Mouse (Mus musculus) intestine, embryonic 15.5 days (tissue): ENCODE results near the gene Map3k3. TPM values are rescaled to one million over a fixed set of nuclear protein-coding genes. Genes with fewer than 3 reads are reported as not detected.
A peak's percentile ranks its signal among the peaks of the same experiment; 100 is the strongest.

Experiments used
- ATAC-seq: fragments of 200-750 bp; cut with Nextera tagmentation; 2 replicates; pipeline ENCODE4 v1.8.0; 2017; ENCODE audit warnings: moderate TSS enrichment, moderate library complexity
- H3K27ac ChIP-seq: fragments of 300-500 bp; sonication (generic); 2 replicates; pipeline ENCODE4 v1.5.1; 2015; ENCODE audit warnings: mild to moderate bottlenecking, inconsistent platforms
- H3K27me3 ChIP-seq: fragments of 300-500 bp; sonication (generic); replicated peaks from 2 replicates; pipeline ENCODE4 v1.6.1; 2015; ENCODE audit warnings: inconsistent platforms
- H3K36me3 ChIP-seq: fragments of 300-500 bp; sonication (generic); 2 replicates; pipeline ENCODE4 v1.6.1; 2015; ENCODE audit warnings: inconsistent platforms
- H3K4me1 ChIP-seq: fragments of 300-500 bp; sonication (generic); replicated peaks from 2 replicates; pipeline ENCODE4 v1.6.1; 2015; ENCODE audit warnings: inconsistent platforms
- H3K4me2 ChIP-seq: fragments of 300-500 bp; sonication (generic); replicated peaks from 2 replicates; pipeline ENCODE4 v1.6.1; 2015; ENCODE audit warnings: mild to moderate bottlenecking, inconsistent platforms
- H3K4me3 ChIP-seq: fragments of 300-500 bp; sonication (generic); replicated peaks from 2 replicates; pipeline ENCODE4 v1.5.1; 2015; ENCODE audit warnings: inconsistent platforms
- H3K9ac ChIP-seq: fragments of 300-500 bp; sonication (generic); 2 replicates; pipeline ENCODE4 v1.6.1; 2015; ENCODE audit warnings: inconsistent platforms
- H3K9me3 ChIP-seq: fragments of 300-500 bp; sonication (generic); 2 replicates; pipeline ENCODE4 v1.6.1; 2016; ENCODE audit warnings: inconsistent platforms
- WGBS: fragments of 180-500 bp; shearing (Covaris S2); methylation state at CpG from one replicate; pipeline ENCODE4 v1.1.7; 2015; 5-methylcytosine and 5-hydroxymethylcytosine counted together
- polyA plus RNA-seq: library from polyadenylated mRNA; unstranded; fragments of >200 nt; fragmentation: Nextera tagmentation; extraction: Ambion mirVana; gene quantifications from 2 replicates; pipeline ENCODE4 v1.2.1, GENCODE M21; 2015

The Map3k3 gene
- polyA plus RNA-seq, 1 experiment from 2014 or later, result 14.2 TPM

DNA sequence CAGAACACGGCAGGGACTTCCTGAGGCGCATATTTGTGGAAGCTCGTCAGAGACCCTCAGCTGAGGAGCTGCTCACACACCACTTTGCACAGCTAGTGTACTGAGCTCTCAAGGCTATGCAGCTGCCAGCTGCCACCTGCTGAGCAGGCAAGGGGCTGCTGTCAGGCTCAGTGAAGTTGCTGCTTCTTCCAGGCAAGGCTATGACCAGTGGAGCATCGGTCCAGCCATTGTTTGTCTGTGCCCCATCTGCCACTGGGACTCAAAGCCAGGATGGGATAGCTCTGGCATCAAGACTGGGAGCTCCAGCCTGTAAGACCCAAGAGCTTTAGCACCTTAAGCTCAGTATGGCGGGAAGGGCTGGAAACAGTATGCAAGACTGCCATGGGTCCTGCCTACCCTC is 69.7 kb downstream of the Map3k3 start:
- Histone ChIP-seq H3K4me1 (peaks cover 17% of the 10 kb centered on the region), H3K27ac (no peak overlapping the region), H3K36me3 (peaks cover 48% of the 10 kb centered on the region), H3K9me3 (no peaks in the 10 kb centered on the region), H3K4me2 (no peak overlapping the region), H3K4me3 (no peak overlapping the region), H3K9ac (no peak overlapping the region), H3K27me3 (no peaks in the 10 kb centered on the region)
- ATAC-seq, result no peak
- WGBS, result 78% methylated on average over 5 of the region's 5 CpGs

DNA sequence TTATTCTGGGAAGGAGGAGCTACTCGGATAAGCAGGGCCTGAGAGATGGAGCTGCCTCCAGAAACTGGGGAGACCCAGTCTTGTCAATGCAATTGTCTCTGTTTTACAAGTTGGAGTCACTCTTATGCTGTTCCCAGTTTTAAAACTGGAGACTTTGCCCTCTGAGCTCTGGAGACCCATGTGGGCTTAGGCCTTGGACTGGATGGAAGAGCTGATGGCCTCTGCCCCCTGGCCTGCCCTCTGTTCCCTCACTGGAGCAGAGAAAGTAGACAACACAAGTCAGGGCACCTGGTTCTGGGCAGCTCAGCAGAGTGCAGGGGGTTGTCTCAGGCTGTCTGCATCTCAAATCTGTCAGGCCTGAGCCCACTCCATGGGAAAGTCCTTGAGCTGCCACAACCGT is 70.4 kb downstream of the Map3k3 start:
- Histone ChIP-seq H3K4me2 (no peak overlapping the region), H3K36me3 (peaks cover 41% of the 10 kb centered on the region), H3K27ac (no peak overlapping the region), H3K27me3 (no peaks in the 10 kb centered on the region), H3K4me3 (no peak overlapping the region), H3K9ac (no peak overlapping the region), H3K4me1 (peaks cover 23% of the 10 kb centered on the region), H3K9me3 (no peaks in the 10 kb centered on the region)
- 68% methylated on average over 2 of the region's 2 CpGs for WGBS
- ATAC-seq, result no peak

GRCm38 (mm10) chr11:106155761-106156160 is 71.3 kb downstream of the Map3k3 start:
- WGBS, result 58% methylated on average over 3 of the region's 3 CpGs

GRCm38 (mm10) chr11:106156257-106156656 is 71.8 kb downstream of the Map3k3 start:
- no peak for ATAC-seq

More at GRCm38 (mm10) chr11:106155761-106156160, 71.3 kb downstream of the Map3k3 start:
- peaks cover 25% of the 10 kb centered on the region for H3K4me1 ChIP-seq
- H3K36me3 ChIP-seq, result peaks cover 33% of the 10 kb centered on the region
- no peak for ATAC-seq
- no peaks in the 10 kb centered on the region for H3K27me3 ChIP-seq
- no peak overlapping the region for H3K4me3 ChIP-seq
- H3K9ac ChIP-seq, result no peak overlapping the region
- H3K4me2 ChIP-seq, result no peak overlapping the region
- no peaks in the 10 kb centered on the region for H3K9me3 ChIP-seq
- H3K27ac ChIP-seq, result no peak overlapping the region

GRCm38 (mm10) chr11:106157154-106157553 is 72.7 kb downstream of the Map3k3 start:
- WGBS, result 79% methylated on average over 7 of the region's 7 CpGs
- H3K36me3 ChIP-seq, result peaks cover 21% of the 10 kb centered on the region
- H3K9ac ChIP-seq, result no peak overlapping the region
- H3K27me3 ChIP-seq, result no peaks in the 10 kb centered on the region
- no peak overlapping the region for H3K4me3 ChIP-seq
- no peak overlapping the region for H3K27ac ChIP-seq
- no peaks in the 10 kb centered on the region for H3K9me3 ChIP-seq
- peaks cover 31% of the 10 kb centered on the region for H3K4me1 ChIP-seq
- ATAC-seq, result no peak
- no peak overlapping the region for H3K4me2 ChIP-seq

More at GRCm38 (mm10) chr11:106156257-106156656, 71.8 kb downstream of the Map3k3 start:
- H3K27me3 ChIP-seq, result no peaks in the 10 kb centered on the region
- no peak overlapping the region for H3K27ac ChIP-seq
- WGBS, result 79% methylated on average over 1 of the region's 1 CpGs
- H3K4me2 ChIP-seq, result no peak overlapping the region
- peaks cover 29% of the 10 kb centered on the region for H3K36me3 ChIP-seq
- no peaks in the 10 kb centered on the region for H3K9me3 ChIP-seq
- H3K4me3 ChIP-seq, result no peak overlapping the region
- H3K4me1 ChIP-seq, result peaks cover 30% of the 10 kb centered on the region
- no peak overlapping the region for H3K9ac ChIP-seq

- no peaks in the 10 kb centered on the region for H3K9me3 ChIP-seq
- H3K9ac ChIP-seq, result 0 out of 2 replicates have a peak overlapping the region, but pooled peaks have one; percentile 89
- no peak for ATAC-seq
- peaks cover 31% of the 10 kb centered on the region for H3K4me1 ChIP-seq
- 0 out of 2 replicates have a peak overlapping the region, but pooled peaks have one; percentile 92 for H3K27ac ChIP-seq
- H3K27me3 ChIP-seq, result no peaks in the 10 kb centered on the region
- H3K4me3 ChIP-seq, result peak overlapping the region; percentile 80; the same call in 1 of the 2 replicates
- peaks cover 20% of the 10 kb centered on the region for H3K36me3 ChIP-seq
- 58% methylated on average over 14 of the region's 14 CpGs for WGBS
- peak overlapping the region; percentile 92 for H3K4me2 ChIP-seq
Measured at GRCm38 (mm10) chr11:106158081-106158929, 73.9 kb downstream of the Map3k3 start.

- H3K9me3 ChIP-seq, result no peaks in the 10 kb centered on the region
- WGBS, result 28% methylated on average over 9 of the region's 9 CpGs
- H3K9ac ChIP-seq, result peak overlapping the region; percentile 89
- H3K4me2 ChIP-seq, result peak overlapping the region; percentile 92
- 0 out of 2 replicates have a peak, but pooled peaks have one; percentile 2 for ATAC-seq
- peak overlapping the region; percentile 92; the same call in 1 of the 2 replicates for H3K27ac ChIP-seq
- peaks cover 31% of the 10 kb centered on the region for H3K4me1 ChIP-seq
- no peaks in the 10 kb centered on the region for H3K27me3 ChIP-seq
- H3K4me3 ChIP-seq, result peak overlapping the region; percentile 80
- H3K36me3 ChIP-seq, result peaks cover 18% of the 10 kb centered on the region
Measured at GRCm38 (mm10) chr11:106158930-106159215, 74.5 kb downstream of the Map3k3 start.

DNA sequence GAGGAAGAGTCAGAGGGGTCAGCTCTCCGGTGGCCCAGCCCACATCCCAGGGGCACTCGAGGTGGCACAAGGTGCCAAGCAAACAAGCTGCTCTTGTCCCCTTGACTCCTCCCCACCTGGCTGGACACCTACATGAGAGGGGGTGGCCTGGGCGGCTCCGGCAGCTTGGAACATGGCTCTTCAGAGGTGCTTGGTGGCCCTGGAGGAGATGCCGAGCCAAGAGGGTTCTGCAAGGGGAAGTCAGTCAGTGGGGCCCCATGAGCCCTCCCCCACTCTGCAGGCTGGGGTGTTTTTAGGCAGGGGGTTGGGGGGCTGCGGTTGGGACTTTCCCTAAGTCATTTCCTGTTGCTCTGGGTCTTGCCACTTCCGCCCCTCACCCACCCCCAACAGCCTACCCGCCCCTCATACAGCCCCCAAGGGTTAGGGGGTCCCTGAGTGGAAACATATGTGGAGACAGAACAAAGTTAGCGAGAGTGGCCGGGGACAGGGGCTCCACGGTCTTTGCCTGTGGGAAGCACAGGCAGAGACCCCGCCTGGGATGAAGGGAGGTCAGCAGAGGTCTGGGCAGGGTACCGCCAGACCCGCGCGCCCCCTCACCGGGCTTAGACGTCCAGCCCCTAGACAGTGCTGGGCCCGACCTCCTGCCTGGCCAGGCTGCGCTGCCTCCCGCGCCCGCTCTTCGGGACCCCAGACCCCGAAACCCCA is 75.0 kb downstream of the Map3k3 start:
- peak; percentile 48 for ATAC-seq

GRCm38 (mm10) chr11:106159921-106160840 is 75.8 kb downstream of the Map3k3 start:
- H3K9me3 ChIP-seq, result no peaks in the 10 kb centered on the region
- no peaks in the 10 kb centered on the region for H3K27me3 ChIP-seq
- H3K9ac ChIP-seq, result peak overlapping the region; percentile 89
- H3K4me2 ChIP-seq, result peak overlapping the region; percentile 92
- 0 out of 2 replicates have a peak, but pooled peaks cover 9% of the 10 kb centered on the region for H3K36me3 ChIP-seq
- under 1% methylated on average over 89 of the region's 106 CpGs for WGBS
- peak overlapping the region; percentile 92 for H3K27ac ChIP-seq
- H3K4me3 ChIP-seq, result peak overlapping the region; percentile 80
- H3K4me1 ChIP-seq, result peaks cover 31% of the 10 kb centered on the region
- ATAC-seq, result peak; percentile 81

More for the DNA sequence above, 75.0 kb downstream of the Map3k3 start:
- Histone ChIP-seq H3K4me1 (peaks cover 31% of the 10 kb centered on the region), H3K4me3 (peak overlapping the region; percentile 80), H3K27me3 (no peaks in the 10 kb centered on the region), H3K4me2 (peak overlapping the region; percentile 92), H3K9me3 (no peaks in the 10 kb centered on the region), H3K36me3 (peaks cover 13% of the 10 kb centered on the region; the same call in 1 of the 2 replicates), H3K9ac (peak overlapping the region; percentile 89), H3K27ac (peak overlapping the region; percentile 92)
- WGBS, result 2% methylated on average over 25 of the region's 25 CpGs

- peak within 1 kb of the TSS; percentile 80 for H3K4me3 ChIP-seq
- H3K27ac ChIP-seq, result peak within 1 kb of the TSS; percentile 92
- peaks cover 31% of the 10 kb centered on the region for H3K4me1 ChIP-seq
- peak; percentile 39 for ATAC-seq
- WGBS, result 34% methylated on average over 22 of the region's 22 CpGs
- H3K4me2 ChIP-seq, result peak within 1 kb of the TSS; percentile 92
- H3K9me3 ChIP-seq, result no peaks in the 10 kb centered on the region
- 0 out of 2 replicates have a peak, but pooled peaks cover 13% of the 10 kb centered on the region for H3K36me3 ChIP-seq
- H3K9ac ChIP-seq, result peak within 1 kb of the TSS; percentile 89
- no peaks in the 10 kb centered on the region for H3K27me3 ChIP-seq
Measured at GRCm38 (mm10) chr11:106160841-106161721, 76.7 kb downstream of the Map3k3 start, which contains the start of the genes Gm10840 and Limd2. Gm10840 (plus strand) TSS chr11:106160850. Limd2 (minus strand) TSS chr11:106160860.

- Histone ChIP-seq H3K4me2 (no peak overlapping the region), H3K27me3 (no peaks in the 10 kb centered on the region), H3K27ac (no peak overlapping the region), H3K36me3 (0 out of 2 replicates have a peak, but pooled peaks cover 7% of the 10 kb centered on the region), H3K9ac (no peak overlapping the region), H3K9me3 (no peaks in the 10 kb centered on the region), H3K4me1 (peaks cover 27% of the 10 kb centered on the region), H3K4me3 (no peak overlapping the region)
- WGBS, result 69% methylated on average over 2 of the region's 2 CpGs
- no peak for ATAC-seq
Measured at GRCm38 (mm10) chr11:106162237-106162636, 77.8 kb downstream of the Map3k3 start.
